Comparison of ENCODE assay signal across 9 mouse cellular contexts in the genomic region with DNA sequence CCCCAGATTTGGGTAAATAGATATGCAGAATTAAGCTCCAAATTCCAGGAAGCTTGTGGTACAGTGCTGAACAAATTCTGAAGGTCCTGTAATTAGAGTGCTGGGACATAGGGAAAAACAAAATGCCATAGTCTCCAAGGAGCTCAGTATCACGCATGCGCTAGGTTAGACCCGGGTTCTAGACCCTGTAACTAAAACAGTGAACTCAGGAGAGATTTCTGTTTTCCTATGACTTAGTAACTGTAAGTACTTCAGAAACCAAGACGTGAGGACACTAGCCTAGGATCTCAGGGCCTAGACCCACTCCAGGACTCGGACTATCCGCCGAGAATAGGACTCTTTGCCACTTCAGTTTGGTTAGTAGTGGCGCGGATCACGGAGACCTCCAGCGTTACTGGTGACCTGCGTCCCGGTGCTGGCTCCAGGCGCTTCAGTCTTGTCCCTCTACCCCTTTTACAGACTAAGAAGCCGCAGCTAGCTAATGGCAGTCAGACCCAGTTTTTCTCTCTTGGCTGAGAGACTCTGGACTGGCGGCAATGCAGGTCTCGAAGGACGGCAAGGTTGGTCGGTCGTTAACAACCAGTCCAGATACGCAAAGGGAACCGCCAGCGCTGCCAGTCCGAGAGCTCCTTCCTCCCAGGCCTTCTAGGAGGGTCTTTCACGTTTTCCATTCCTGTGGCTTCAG. TPM values are rescaled to one million over a fixed set of nuclear protein-coding genes. Genes with fewer than 3 reads are reported as not detected.
DNase-seq lines count a peak whose midpoint lies in the region; ATAC-seq and TF ChIP-seq lines count a peak whose summit lies in the region.
"Had no signal": no experiment of that assay in that cellular context is flagged by ENCODE, and none has a peak within 500 bp of the region (broad histone marks: within the 10 kb centered on the region; RNA-seq: fewer than 3 reads in every experiment).

No protein-coding gene starts in this region.

- no peak for TF ChIP-seq CTCF in lung, embryonic 14.5 days (IDR thresholded peaks at IDR 0.05; ENCODE audit: low read depth)

- peak; percentile 56 for DNase-seq in lung, embryonic 14.5 days
- DNase-seq in lung, postnatal 10 days, result no peak
- peak; percentile 60 for DNase-seq in adrenal gland, adult 2 months
- DNase-seq in hindbrain, embryonic 10.5 days (ENCODE audit: low spot score), result peak; percentile 56
- peak; percentile 51 for DNase-seq in limb, embryonic 14.5 days (ENCODE audit: low spot score)
- DNase-seq in neural tube, embryonic 10.5 days (ENCODE audit: extremely low spot score, low spot score), result peak; percentile 61

- H3K27me3 ChIP-seq in lung, embryonic 14.5 days (ENCODE audit: insufficient read depth, low read length), result no peaks in the 10 kb centered on the region
- no peaks in the 10 kb centered on the region for H3K27me3 ChIP-seq in embryonic facial prominence, embryonic 15.5 days
- H3K27me3 ChIP-seq in hindbrain, embryonic 10.5 days (ENCODE audit: insufficient read depth, poor library complexity, severe bottlenecking), result no peaks in the 10 kb centered on the region
- H3K27me3 ChIP-seq in limb, embryonic 14.5 days (ENCODE audit: control insufficient read depth, insufficient read depth, low read length), result no peaks in the 10 kb centered on the region

- 1% methylated on average over 25 of the region's 25 CpGs for WGBS in lung, embryonic 14.5 days
- under 1% methylated on average over 25 of the region's 25 CpGs for WGBS in embryonic facial prominence, embryonic 15.5 days
- 3% methylated on average over 25 of the region's 25 CpGs for WGBS in hindbrain, embryonic 10.5 days
- WGBS in limb, embryonic 14.5 days, result 2% methylated on average over 25 of the region's 25 CpGs

- H3K4me2 ChIP-seq in lung, embryonic 14.5 days, result peak overlapping the region; percentile 79
- H3K4me2 ChIP-seq in embryonic facial prominence, embryonic 15.5 days (replicated peaks), result peak overlapping the region; percentile 71
- peak overlapping the region; percentile 67 for H3K4me2 ChIP-seq in limb, embryonic 14.5 days (replicated peaks; ENCODE audit: low read depth, low read length, severe bottlenecking)

- peaks cover 10% of the 10 kb centered on the region for H3K36me3 ChIP-seq in lung, embryonic 14.5 days (ENCODE audit: insufficient read depth)
- H3K36me3 ChIP-seq in embryonic facial prominence, embryonic 15.5 days, result peaks cover 7% of the 10 kb centered on the region; the same call in 1 of the 2 replicates
- H3K36me3 ChIP-seq in hindbrain, embryonic 10.5 days, result 0 out of 2 replicates have a peak, but pooled peaks cover 12% of the 10 kb centered on the region
- H3K36me3 ChIP-seq in limb, embryonic 14.5 days (ENCODE audit: control insufficient read depth, insufficient read depth, low read length), result peaks cover 7% of the 10 kb centered on the region; the same call in 1 of the 2 replicates

- H3K9ac ChIP-seq in lung, embryonic 14.5 days, result peak overlapping the region; percentile 92
- H3K9ac ChIP-seq in embryonic facial prominence, embryonic 15.5 days, result peak overlapping the region; percentile 78
- H3K9ac ChIP-seq in limb, embryonic 14.5 days (ENCODE audit: low read depth, low read length, severe bottlenecking), result peak overlapping the region; percentile 85

- no peak for TF ChIP-seq POLR2A in limb, embryonic 14.5 days (IDR thresholded peaks at IDR 0.05; ENCODE audit: borderline replicate concordance, extremely low read depth, insufficient read depth, insufficient read length)

- peaks cover 7% of the 10 kb centered on the region; the same call in 1 of the 2 replicates for H3K4me1 ChIP-seq in lung, embryonic 14.5 days (ENCODE audit: insufficient read depth)
- peaks cover 46% of the 10 kb centered on the region for H3K4me1 ChIP-seq in embryonic facial prominence, embryonic 15.5 days
- H3K4me1 ChIP-seq in hindbrain, embryonic 10.5 days (replicated peaks), result peaks cover 63% of the 10 kb centered on the region
- peaks cover 21% of the 10 kb centered on the region for H3K4me1 ChIP-seq in limb, embryonic 14.5 days (ENCODE audit: control insufficient read depth, insufficient read depth, low read length)

- ATAC-seq in lung, embryonic 14.5 days (ENCODE audit: insufficient read depth), result no peak
- no peak for ATAC-seq in embryonic facial prominence, embryonic 15.5 days (ENCODE audit: insufficient number of reproducible peaks, low FRiP score, low TSS enrichment, low read depth)
- no peak for ATAC-seq in limb, embryonic 14.5 days (ENCODE audit: low FRiP score, low read depth)
- ATAC-seq in activated CD4-positive, CD25-positive, alpha-beta regulatory T cell, adult 4 months, result no peak

- H3K9me3 ChIP-seq in lung, embryonic 14.5 days (ENCODE audit: low read depth, low read length), result no peaks in the 10 kb centered on the region
- H3K9me3 ChIP-seq in embryonic facial prominence, embryonic 15.5 days (replicated peaks), result no peaks in the 10 kb centered on the region
- no peaks in the 10 kb centered on the region for H3K9me3 ChIP-seq in hindbrain, embryonic 10.5 days
- no peaks in the 10 kb centered on the region for H3K9me3 ChIP-seq in limb, embryonic 14.5 days (ENCODE audit: control insufficient read depth, low read length)

- peak overlapping the region; percentile 90 for H3K27ac ChIP-seq in lung, embryonic 14.5 days (ENCODE audit: low read depth)
- H3K27ac ChIP-seq in embryonic facial prominence, embryonic 15.5 days (replicated peaks), result peak overlapping the region; percentile 95
- H3K27ac ChIP-seq in hindbrain, embryonic 10.5 days, result peak overlapping the region; percentile 92
- peak overlapping the region; percentile 84 for H3K27ac ChIP-seq in limb, embryonic 14.5 days (replicated peaks; ENCODE audit: low read depth, low read length)

- peak overlapping the region; percentile 60 for H3K4me3 ChIP-seq in lung, embryonic 14.5 days (ENCODE audit: low read depth, low read length)
- peak overlapping the region; percentile 73 for H3K4me3 ChIP-seq in embryonic facial prominence, embryonic 15.5 days (replicated peaks)
- peak overlapping the region; percentile 81 for H3K4me3 ChIP-seq in hindbrain, embryonic 10.5 days
- H3K4me3 ChIP-seq in limb, embryonic 14.5 days (replicated peaks; ENCODE audit: low read length), result peak overlapping the region; percentile 72

RNA-seq across cellular contexts. Expression of gene Mtmr4, which starts 1.0 kb away (rescaled TPM):
- polyA plus RNA-seq in lung, embryonic 14.5 days (2014; fragmentation: Nextera tagmentation; extraction: Ambion mirVana), result 41.2 and 43.6 TPM in 2 replicates
- total RNA-seq in adrenal gland, adult 2 months (2021), result 10 to 100 TPM; 24.6 to 31.1 TPM
- 13.0 and 15.2 TPM in 2 replicates for polyA plus RNA-seq in adrenal gland, adult 2 months (2012; rRNA removed)
- 25.7 and 27.4 TPM in 2 replicates for polyA plus RNA-seq in embryonic facial prominence, embryonic 15.5 days (2015; fragmentation: Nextera tagmentation; extraction: Ambion mirVana)
- 68.8 and 70.5 TPM in 2 replicates for polyA plus RNA-seq in hindbrain, embryonic 10.5 days (2016; fragmentation: Nextera tagmentation; extraction: Ambion mirVana)
- 33.2 and 37.8 TPM in 2 replicates for polyA plus RNA-seq in limb, embryonic 14.5 days (2012; rRNA removed)
- polyA plus RNA-seq in limb, embryonic 14.5 days (2014; fragmentation: Nextera tagmentation; extraction: Ambion mirVana), result 29.0 and 29.5 TPM in 2 replicates
- polyA plus RNA-seq in activated CD4-positive, CD25-positive, alpha-beta regulatory T cell, adult 4 months (2017; shearing (Covaris generic)), result 10 to 100 TPM; 10.2 to 11.1 TPM

RNA-seq across cellular contexts. Expression of gene Sept4, which starts 22.3 kb away (rescaled TPM):
- polyA plus RNA-seq in lung, embryonic 14.5 days (2014; fragmentation: Nextera tagmentation; extraction: Ambion mirVana), result 48.5 TPM in 2 replicates
- 10 to 100 TPM; 42.0 to 52.8 TPM for total RNA-seq in adrenal gland, adult 2 months (2021)
- 14.8 and 14.9 TPM in 2 replicates for polyA plus RNA-seq in adrenal gland, adult 2 months (2012; rRNA removed)
- 33.0 and 37.9 TPM in 2 replicates for polyA plus RNA-seq in embryonic facial prominence, embryonic 15.5 days (2015; fragmentation: Nextera tagmentation; extraction: Ambion mirVana)
- 7.4 and 11.2 TPM in 2 replicates for polyA plus RNA-seq in hindbrain, embryonic 10.5 days (2016; fragmentation: Nextera tagmentation; extraction: Ambion mirVana)
- 20.4 and 25.8 TPM in 2 replicates for polyA plus RNA-seq in limb, embryonic 14.5 days (2012; rRNA removed)
- 20.5 and 25.7 TPM in 2 replicates for polyA plus RNA-seq in limb, embryonic 14.5 days (2014; fragmentation: Nextera tagmentation; extraction: Ambion mirVana)
- polyA plus RNA-seq in activated CD4-positive, CD25-positive, alpha-beta regulatory T cell, adult 4 months (2017; shearing (Covaris generic)), result 1 to 10 TPM in 1 of 2 experiments, under 1 TPM in 1; 0.49 to 2.5 TPM

RNA-seq across cellular contexts. Expression of gene Gm11492, which starts 24.5 kb away (rescaled TPM):
- polyA plus RNA-seq in lung, embryonic 14.5 days (2014; fragmentation: Nextera tagmentation; extraction: Ambion mirVana), result not detected in 2 replicates
- total RNA-seq in adrenal gland, adult 2 months (2021), result not detected
- not detected in 2 replicates for polyA plus RNA-seq in adrenal gland, adult 2 months (2012; rRNA removed)
- not detected in 2 replicates for polyA plus RNA-seq in embryonic facial prominence, embryonic 15.5 days (2015; fragmentation: Nextera tagmentation; extraction: Ambion mirVana)
- polyA plus RNA-seq in hindbrain, embryonic 10.5 days (2016; fragmentation: Nextera tagmentation; extraction: Ambion mirVana), result not detected in 2 replicates
- polyA plus RNA-seq in limb, embryonic 14.5 days (2012; rRNA removed), result not detected in 2 replicates
- polyA plus RNA-seq in limb, embryonic 14.5 days (2014; fragmentation: Nextera tagmentation; extraction: Ambion mirVana), result not detected in 2 replicates
- not detected for polyA plus RNA-seq in activated CD4-positive, CD25-positive, alpha-beta regulatory T cell, adult 4 months (2017; shearing (Covaris generic))
- total RNA-seq: common myeloid progenitor, adult 5-6 weeks had no signal

RNA-seq across cellular contexts. Expression of gene Hsf5, which starts 26.0 kb away (rescaled TPM):
- polyA plus RNA-seq in lung, embryonic 14.5 days (2014; fragmentation: Nextera tagmentation; extraction: Ambion mirVana), result 0.38 and 0.41 TPM in 2 replicates
- under 1 TPM in 1 of 2 experiments, not detected in 1; 0.12 TPM for total RNA-seq in adrenal gland, adult 2 months (2021)
- 0.04 TPM in 1 of 2 replicates, not detected in the other for polyA plus RNA-seq in adrenal gland, adult 2 months (2012; rRNA removed)
- 0.25 and 0.35 TPM in 2 replicates for polyA plus RNA-seq in embryonic facial prominence, embryonic 15.5 days (2015; fragmentation: Nextera tagmentation; extraction: Ambion mirVana)
- polyA plus RNA-seq in hindbrain, embryonic 10.5 days (2016; fragmentation: Nextera tagmentation; extraction: Ambion mirVana), result 0.39 and 0.46 TPM in 2 replicates
- 0.15 and 0.26 TPM in 2 replicates for polyA plus RNA-seq in limb, embryonic 14.5 days (2012; rRNA removed)
- 0.21 and 0.25 TPM in 2 replicates for polyA plus RNA-seq in limb, embryonic 14.5 days (2014; fragmentation: Nextera tagmentation; extraction: Ambion mirVana)
- under 1 TPM in 1 of 2 experiments, not detected in 1; 0.11 TPM for polyA plus RNA-seq in activated CD4-positive, CD25-positive, alpha-beta regulatory T cell, adult 4 months (2017; shearing (Covaris generic))
- total RNA-seq: common myeloid progenitor, adult 5-6 weeks had no signal
